Mouse (Mus musculus) myocyte (in vitro differentiated cells): ENCODE data around the gene Mink1.

Experiments
- CEBPB ChIP-seq: IDR thresholded peaks from 2 replicates; pipeline ENCODE4 v1.6.1; 2011; ENCODE audit warnings: mild to moderate bottlenecking, moderate library complexity; ENCODE audit not compliant: poor library complexity, insufficient read depth, severe bottlenecking
- MYOD1 ChIP-seq, 3 experiments: IDR thresholded peaks; one replicate each; pipeline ENCODE4 v1.6.1; 2011; ENCODE audit warnings: control low read depth in 2 of 3, low read depth in 2 of 3, mild to moderate bottlenecking in 2 of 3, moderate library complexity in 1 of 3; ENCODE audit not compliant: insufficient read length in 2 of 3, control insufficient read depth in 1 of 3
- MYOG ChIP-seq, 3 experiments: IDR thresholded peaks; one replicate each; pipeline ENCODE4 v1.6.1; 2011; ENCODE audit warnings: control low read depth in 2 of 3, low read depth in 2 of 3, mild to moderate bottlenecking in 2 of 3; ENCODE audit not compliant: insufficient read length in 2 of 3, control insufficient read depth in 1 of 3, insufficient read depth in 1 of 3
- POLR2A ChIP-seq: IDR thresholded peaks from one replicate; pipeline ENCODE4 v1.6.1; 2011; ENCODE audit warnings: low read depth, mild to moderate bottlenecking, control low read depth, moderate library complexity; ENCODE audit not compliant: insufficient read length
- SRF ChIP-seq: IDR thresholded peaks from one replicate; pipeline ENCODE4 v1.6.1; 2011; ENCODE audit warnings: low read depth; ENCODE audit not compliant: control insufficient read depth, insufficient read length
- TCF3 ChIP-seq: IDR thresholded peaks from one replicate; pipeline ENCODE4 v1.6.1; 2011; ENCODE audit warnings: low read depth, control low read depth; ENCODE audit not compliant: insufficient read length
- USF1 ChIP-seq: IDR thresholded peaks from one replicate; pipeline ENCODE4 v1.6.1; 2011; ENCODE audit warnings: low read depth, mild to moderate bottlenecking, control low read depth, moderate library complexity

DNA sequence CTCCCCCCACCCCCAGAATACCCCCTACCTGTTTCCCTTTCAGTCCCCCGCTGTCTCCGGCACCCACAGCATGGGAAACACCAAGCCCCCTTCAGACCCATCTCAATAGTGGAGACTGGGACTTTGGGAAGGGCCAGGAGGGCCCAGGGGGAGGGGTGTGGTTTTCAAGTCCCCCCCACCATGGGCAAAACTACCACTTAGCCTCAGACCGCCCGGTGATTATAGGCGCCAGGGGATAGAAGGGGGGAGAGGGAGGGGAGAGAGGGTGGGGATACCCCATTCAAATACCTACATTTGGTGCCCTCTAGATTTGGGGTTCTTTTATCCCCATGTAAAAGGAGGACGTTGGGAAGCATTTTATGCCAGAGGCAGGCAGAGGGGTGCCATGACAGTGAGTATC lies 29.8 kb upstream of the Mink1 start, which contains the start of gene Gm40193:
- TF ChIP-seq USF1 (no peak), MYOG (IDR thresholded peaks at IDR 0.05; ENCODE audit: control insufficient read depth in 1 of 3, insufficient read depth in 1 of 3, insufficient read length in 2 of 3, low read depth in 2 of 3) (no peak), POLR2A (no peak), TCF3 (no peak), SRF (no peak), MYOD1 (IDR thresholded peaks at IDR 0.05; ENCODE audit: control insufficient read depth in 1 of 3, insufficient read length in 2 of 3, low read depth in 2 of 3) (no peak), CEBPB (no peak)
